Mouse (Mus musculus): Measurements from ENCODE around the gene Chpf2. TPM values are rescaled to one million over a fixed set of nuclear protein-coding genes. Genes with fewer than 3 reads are reported as not detected.

Chpf2 gene
- polyA plus RNA-seq, 1 experiment from 2014 or later = 11.5 TPM

DNA sequence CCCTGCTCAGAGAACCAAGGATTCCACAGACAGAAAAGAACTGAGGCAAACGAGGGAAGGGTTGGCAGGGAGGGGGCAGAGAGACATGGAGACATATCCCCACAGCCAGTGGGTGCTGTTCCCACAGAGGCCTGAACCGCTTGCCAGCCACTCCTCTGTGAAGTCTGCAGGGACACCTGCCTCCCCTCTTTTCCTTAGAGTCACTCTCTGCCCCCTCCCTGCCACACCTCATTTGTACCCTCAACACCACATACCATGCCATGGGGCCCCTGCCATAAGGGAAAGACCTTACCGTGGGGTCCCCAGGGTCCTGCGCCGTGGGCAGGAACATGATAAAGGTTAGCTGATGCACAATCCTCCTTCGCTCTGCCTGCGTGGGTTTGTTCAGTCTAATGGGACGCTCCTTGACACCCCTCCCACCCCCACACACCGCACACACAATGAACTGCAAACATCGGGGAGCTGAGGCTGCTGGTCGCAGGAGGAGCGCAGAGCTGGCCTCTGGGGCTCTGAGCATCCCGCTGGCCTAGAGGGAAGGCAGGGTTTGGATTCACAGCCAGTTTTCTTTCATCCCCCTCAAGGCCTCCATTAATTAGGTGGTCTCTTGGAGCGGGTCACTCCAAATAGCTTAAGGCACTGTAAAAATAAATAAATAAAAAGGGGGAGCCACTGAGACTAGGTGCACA is 19.6 kb downstream of the Chpf2 start:
- no peaks in the 10 kb centered on the region for H3K27me3 ChIP-seq (ENCODE audit: control insufficient read depth, insufficient read depth, low read length)
- peak overlapping the region; percentile 98 for H3K27ac ChIP-seq (ENCODE audit: low read depth, low read length)
- WGBS = 16% methylated on average over 14 of the region's 14 CpGs
- peak overlapping the region; percentile 51 for H3K4me3 ChIP-seq (ENCODE audit: low read depth, low read length)
- no peaks in the 10 kb centered on the region for H3K36me3 ChIP-seq (ENCODE audit: control insufficient read depth, insufficient read depth, low read length)
- no peaks in the 10 kb centered on the region for H3K9me3 ChIP-seq (ENCODE audit: control insufficient read depth, low read length)
- ATAC-seq (replicated peaks; ENCODE audit: low FRiP score) (no peak), DNase-seq (ENCODE audit: low spot score) (peak; percentile 58)
- peak overlapping the region; percentile 86 for H3K9ac ChIP-seq (ENCODE audit: low read length)
- H3K4me2 ChIP-seq (ENCODE audit: low read depth, low read length, severe bottlenecking) = peak overlapping the region; percentile 71
- H3K4me1 ChIP-seq (replicated peaks; ENCODE audit: control insufficient read depth, insufficient read depth, low read length) = peaks cover 45% of the 10 kb centered on the region

DNA sequence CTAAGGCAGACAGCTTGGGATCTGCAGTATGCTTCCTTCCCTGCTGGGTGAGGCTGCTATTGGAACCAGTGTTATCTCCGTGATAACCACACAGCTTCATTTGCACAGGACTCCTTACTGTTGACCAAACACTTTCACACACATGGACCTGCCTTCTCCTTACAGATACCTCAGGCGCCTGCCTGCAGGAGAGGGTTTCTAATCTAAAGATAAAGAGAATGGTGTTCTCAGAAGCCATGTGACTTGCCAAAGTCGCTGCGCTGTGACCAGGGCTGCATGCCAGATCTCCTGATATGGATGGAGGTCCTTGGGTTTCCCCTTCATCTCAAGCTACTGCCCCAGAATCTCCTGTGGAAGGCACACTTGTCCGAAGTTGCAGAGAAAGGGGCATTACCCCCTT is 22.8 kb downstream of the Chpf2 start:
- Histone ChIP-seq H3K27me3 (ENCODE audit: control insufficient read depth, insufficient read depth, low read length) (no peaks in the 10 kb centered on the region), H3K9me3 (ENCODE audit: control insufficient read depth, low read length) (no peaks in the 10 kb centered on the region), H3K4me3 (ENCODE audit: low read depth, low read length) (no peak overlapping the region), H3K36me3 (ENCODE audit: control insufficient read depth, insufficient read depth, low read length) (no peaks in the 10 kb centered on the region), H3K27ac (ENCODE audit: low read depth, low read length) (no peak overlapping the region), H3K9ac (ENCODE audit: low read length) (no peak overlapping the region), H3K4me1 (replicated peaks; ENCODE audit: control insufficient read depth, insufficient read depth, low read length) (peaks cover 27% of the 10 kb centered on the region), H3K4me2 (ENCODE audit: low read depth, low read length, severe bottlenecking) (no peak overlapping the region)
- 69% methylated on average over 5 of the region's 5 CpGs for WGBS
- DNase-seq (ENCODE audit: low spot score) (no peak), ATAC-seq (replicated peaks; ENCODE audit: low FRiP score) (no peak)

DNA sequence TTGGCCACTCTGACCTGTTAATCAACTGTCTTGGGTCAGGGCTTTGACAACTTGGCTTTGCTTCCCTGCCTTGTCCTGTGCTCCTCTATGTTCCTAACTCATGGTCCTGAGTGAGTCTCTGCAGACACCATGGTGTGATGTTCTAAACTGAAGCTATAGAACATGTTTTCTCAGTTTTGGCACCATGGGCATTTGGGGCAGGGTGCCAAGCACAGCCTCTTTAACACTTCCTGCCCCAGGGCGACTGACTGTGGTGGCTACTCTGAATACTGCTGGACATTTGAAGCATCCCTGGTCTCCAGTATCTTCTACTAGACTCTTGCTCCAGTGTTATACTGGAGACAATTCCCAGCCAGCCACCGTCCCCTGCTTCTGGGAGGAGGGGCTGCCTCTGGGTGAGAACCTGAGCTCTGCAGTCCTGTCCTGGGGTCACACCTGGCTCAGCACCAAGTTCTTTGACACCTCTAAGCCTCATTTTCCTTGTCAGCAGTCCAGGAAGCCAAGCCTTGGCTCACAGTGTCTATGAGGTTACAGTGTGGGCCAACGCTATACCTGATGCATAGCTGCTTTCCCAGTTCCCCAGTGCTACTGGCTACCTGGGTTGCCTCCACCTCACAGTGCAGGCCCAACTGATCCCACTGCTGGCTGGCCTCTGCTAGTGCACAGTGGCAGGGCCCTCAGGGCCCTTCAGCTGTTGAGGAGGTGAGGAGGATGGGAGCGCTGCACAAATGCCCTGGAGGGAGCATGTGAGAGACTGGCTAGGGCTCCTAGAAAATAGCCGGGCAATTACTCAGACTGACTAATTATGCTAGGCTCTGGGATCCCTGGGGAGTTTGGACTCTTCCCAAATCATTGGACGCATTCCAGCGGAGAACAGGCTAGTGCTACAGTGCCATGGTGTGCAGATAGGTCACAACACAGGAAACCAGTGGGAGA is 25.1 kb downstream of the Chpf2 start:
- H3K9ac ChIP-seq (ENCODE audit: low read length) = no peak overlapping the region
- WGBS = 59% methylated on average over 7 of the region's 7 CpGs
- no peaks in the 10 kb centered on the region for H3K9me3 ChIP-seq (ENCODE audit: control insufficient read depth, low read length)
- no peak overlapping the region for H3K4me3 ChIP-seq (ENCODE audit: low read depth, low read length)
- ATAC-seq (replicated peaks; ENCODE audit: low FRiP score) (peak; percentile 67), DNase-seq (ENCODE audit: low spot score) (peak; percentile 54)
- H3K27me3 ChIP-seq (ENCODE audit: control insufficient read depth, insufficient read depth, low read length) = no peaks in the 10 kb centered on the region
- H3K4me2 ChIP-seq (ENCODE audit: low read depth, low read length, severe bottlenecking) = no peak overlapping the region
- H3K36me3 ChIP-seq (ENCODE audit: control insufficient read depth, insufficient read depth, low read length) = no peaks in the 10 kb centered on the region
- H3K4me1 ChIP-seq (replicated peaks; ENCODE audit: control insufficient read depth, insufficient read depth, low read length) = peaks cover 10% of the 10 kb centered on the region
- H3K27ac ChIP-seq (ENCODE audit: low read depth, low read length) = no peak overlapping the region

- Histone ChIP-seq H3K27me3 (ENCODE audit: control insufficient read depth, insufficient read depth, low read length) (no peaks in the 10 kb centered on the region), H3K4me1 (replicated peaks; ENCODE audit: control insufficient read depth, insufficient read depth, low read length) (peaks cover 4% of the 10 kb centered on the region), H3K27ac (ENCODE audit: low read depth, low read length) (no peak overlapping the region), H3K9ac (ENCODE audit: low read length) (no peak overlapping the region), H3K4me3 (ENCODE audit: low read depth, low read length) (no peak overlapping the region), H3K36me3 (ENCODE audit: control insufficient read depth, insufficient read depth, low read length) (no peaks in the 10 kb centered on the region), H3K9me3 (ENCODE audit: control insufficient read depth, low read length) (no peaks in the 10 kb centered on the region), H3K4me2 (ENCODE audit: low read depth, low read length, severe bottlenecking) (no peak overlapping the region)
- DNase-seq (ENCODE audit: low spot score) (no peak), ATAC-seq (replicated peaks; ENCODE audit: low FRiP score) (peak; percentile 27)
- 79% methylated on average over 5 of the region's 5 CpGs for WGBS
Measured at GRCm38 (mm10) chr5:24612302-24612649, 25.7 kb downstream of the Chpf2 start.

- Histone ChIP-seq H3K9ac (ENCODE audit: low read length) (no peak overlapping the region), H3K4me1 (replicated peaks; ENCODE audit: control insufficient read depth, insufficient read depth, low read length) (peaks cover 4% of the 10 kb centered on the region), H3K27ac (ENCODE audit: low read depth, low read length) (no peak overlapping the region), H3K9me3 (ENCODE audit: control insufficient read depth, low read length) (no peaks in the 10 kb centered on the region), H3K4me3 (ENCODE audit: low read depth, low read length) (no peak overlapping the region), H3K36me3 (ENCODE audit: control insufficient read depth, insufficient read depth, low read length) (no peaks in the 10 kb centered on the region), H3K4me2 (ENCODE audit: low read depth, low read length, severe bottlenecking) (no peak overlapping the region), H3K27me3 (ENCODE audit: control insufficient read depth, insufficient read depth, low read length) (no peaks in the 10 kb centered on the region)
- DNase-seq (ENCODE audit: low spot score) (no peak), ATAC-seq (replicated peaks; ENCODE audit: low FRiP score) (no peak)
- WGBS = 76% methylated on average over 6 of the region's 6 CpGs
Measured at GRCm38 (mm10) chr5:24615097-24615496, 28.6 kb downstream of the Chpf2 start.

GRCm38 (mm10) chr5:24618921-24619320 is 32.4 kb downstream of the Chpf2 start:
- Histone ChIP-seq H3K27ac (ENCODE audit: low read depth, low read length) (no peak overlapping the region), H3K9ac (ENCODE audit: low read length) (no peak overlapping the region), H3K4me2 (ENCODE audit: low read depth, low read length, severe bottlenecking) (no peak overlapping the region), H3K27me3 (ENCODE audit: control insufficient read depth, insufficient read depth, low read length) (peaks cover 2% of the 10 kb centered on the region; the same call in 1 of the 2 replicates), H3K36me3 (ENCODE audit: control insufficient read depth, insufficient read depth, low read length) (no peaks in the 10 kb centered on the region), H3K4me3 (ENCODE audit: low read depth, low read length) (no peak overlapping the region), H3K4me1 (replicated peaks; ENCODE audit: control insufficient read depth, insufficient read depth, low read length) (peaks cover 3% of the 10 kb centered on the region), H3K9me3 (ENCODE audit: control insufficient read depth, low read length) (no peaks in the 10 kb centered on the region)
- WGBS = 82% methylated on average over 3 of the region's 3 CpGs
- no peak for ATAC-seq (replicated peaks; ENCODE audit: low FRiP score)
- DNase-seq (ENCODE audit: low spot score) = no peak

DNA sequence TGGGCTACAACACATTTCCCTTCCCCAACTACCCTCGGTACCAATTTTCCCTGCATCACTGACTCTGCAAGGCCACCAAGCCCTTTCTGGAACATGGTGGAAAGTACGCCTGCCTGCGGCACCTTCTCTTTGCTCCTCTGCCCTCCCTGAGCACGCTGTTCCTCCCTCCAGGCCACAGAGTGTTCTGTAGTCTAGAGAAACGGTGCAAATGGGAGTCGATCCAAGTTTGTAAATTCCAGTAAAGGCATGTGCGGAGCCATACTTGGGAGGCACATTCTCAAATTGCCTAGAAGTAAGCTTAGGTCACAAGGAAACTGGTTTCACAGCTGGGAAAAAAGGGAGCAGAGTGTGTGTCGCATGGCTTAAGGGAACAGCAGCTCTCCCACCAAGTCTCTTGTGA is 33.6 kb downstream of the Chpf2 start:
- H3K36me3 ChIP-seq (ENCODE audit: control insufficient read depth, insufficient read depth, low read length) = no peaks in the 10 kb centered on the region
- H3K27ac ChIP-seq (ENCODE audit: low read depth, low read length) = no peak overlapping the region
- H3K4me1 ChIP-seq (replicated peaks; ENCODE audit: control insufficient read depth, insufficient read depth, low read length) = peaks cover 7% of the 10 kb centered on the region
- H3K9ac ChIP-seq (ENCODE audit: low read length) = no peak overlapping the region
- H3K27me3 ChIP-seq (ENCODE audit: control insufficient read depth, insufficient read depth, low read length) = peaks cover 7% of the 10 kb centered on the region; the same call in 1 of the 2 replicates
- no peak overlapping the region for H3K4me3 ChIP-seq (ENCODE audit: low read depth, low read length)
- no peak for ATAC-seq (replicated peaks; ENCODE audit: low FRiP score)
- WGBS = 80% methylated on average over 8 of the region's 8 CpGs
- no peak overlapping the region for H3K4me2 ChIP-seq (ENCODE audit: low read depth, low read length, severe bottlenecking)
- no peak for DNase-seq (ENCODE audit: low spot score)
- no peaks in the 10 kb centered on the region for H3K9me3 ChIP-seq (ENCODE audit: control insufficient read depth, low read length)

GRCm38 (mm10) chr5:24620626-24621025 is 34.1 kb downstream of the Chpf2 start:
- H3K4me1 ChIP-seq (replicated peaks; ENCODE audit: control insufficient read depth, insufficient read depth, low read length) = peaks cover 7% of the 10 kb centered on the region
- no peak overlapping the region for H3K9ac ChIP-seq (ENCODE audit: low read length)
- DNase-seq (ENCODE audit: low spot score) (no peak), ATAC-seq (replicated peaks; ENCODE audit: low FRiP score) (no peak)
- WGBS = 72% methylated on average over 8 of the region's 8 CpGs
- no peaks in the 10 kb centered on the region for H3K9me3 ChIP-seq (ENCODE audit: control insufficient read depth, low read length)
- peaks cover 7% of the 10 kb centered on the region; the same call in 1 of the 2 replicates for H3K27me3 ChIP-seq (ENCODE audit: control insufficient read depth, insufficient read depth, low read length)
- no peaks in the 10 kb centered on the region for H3K36me3 ChIP-seq (ENCODE audit: control insufficient read depth, insufficient read depth, low read length)
- H3K4me3 ChIP-seq (ENCODE audit: low read depth, low read length) = no peak overlapping the region
- H3K27ac ChIP-seq (ENCODE audit: low read depth, low read length) = no peak overlapping the region
- no peak overlapping the region for H3K4me2 ChIP-seq (ENCODE audit: low read depth, low read length, severe bottlenecking)
